Mouse (Mus musculus): ENCODE measurements around the gene Col6a3. TPM values are rescaled to one million over a fixed set of nuclear protein-coding genes. Genes with fewer than 3 reads are reported as not detected.

Gene Col6a3
- polyA plus RNA-seq, 1 experiment from 2014 or later, result 4.7 TPM

DNA sequence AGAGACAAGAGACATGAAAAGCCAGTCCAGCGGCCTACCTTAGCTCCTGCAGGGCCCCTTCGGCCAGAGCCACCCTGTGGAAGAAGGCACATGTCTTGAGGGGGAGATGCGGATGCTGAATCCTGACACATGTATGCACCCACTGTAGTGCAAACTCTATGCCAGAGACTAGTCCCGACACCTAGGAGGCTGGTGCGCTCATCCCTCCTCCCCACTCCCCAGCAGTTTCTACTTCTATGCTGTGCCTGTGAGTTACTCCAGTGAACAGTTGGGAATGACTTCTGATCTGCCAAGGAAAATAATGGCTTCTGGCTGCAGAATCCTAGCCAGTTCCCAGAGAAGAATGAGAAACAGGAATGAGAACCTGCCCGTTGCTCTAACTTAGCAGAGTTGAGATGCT, 54.3 kb downstream of the Col6a3 start:
- no peak overlapping the region for H3K9ac ChIP-seq (replicated peaks)
- no peaks in the 10 kb centered on the region for H3K4me1 ChIP-seq (replicated peaks)
- no peaks in the 10 kb centered on the region for H3K27me3 ChIP-seq
- no peak overlapping the region for H3K4me3 ChIP-seq (replicated peaks)
- no peak overlapping the region for H3K27ac ChIP-seq
- H3K4me2 ChIP-seq (replicated peaks), result no peak overlapping the region
- WGBS, result 87% methylated on average over 6 of the region's 6 CpGs
- no peaks in the 10 kb centered on the region for H3K9me3 ChIP-seq
- no peaks in the 10 kb centered on the region for H3K36me3 ChIP-seq
- no peak for ATAC-seq

DNA sequence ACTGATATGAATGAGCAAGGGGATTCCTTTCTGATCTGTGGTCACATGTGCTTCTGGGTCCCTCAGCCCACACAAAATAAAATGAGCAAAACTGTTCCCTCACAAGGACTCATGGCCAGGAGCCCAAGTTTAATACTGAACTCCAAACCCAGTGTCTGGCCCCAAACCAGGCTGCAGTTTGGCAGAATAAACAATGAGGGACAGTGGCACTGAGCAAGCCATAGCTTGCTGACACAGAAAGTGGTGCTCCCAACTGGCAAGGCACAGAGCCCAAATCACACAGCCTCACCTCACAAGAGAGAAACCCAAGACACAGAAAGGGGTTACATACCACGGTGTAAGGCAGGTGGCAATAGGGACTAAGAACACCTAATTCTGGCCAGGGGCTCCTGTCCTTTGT, 63.3 kb downstream of the Col6a3 start:
- H3K9me3 ChIP-seq, result no peaks in the 10 kb centered on the region
- H3K36me3 ChIP-seq, result no peaks in the 10 kb centered on the region
- H3K4me3 ChIP-seq (replicated peaks), result no peak overlapping the region
- no peak overlapping the region for H3K27ac ChIP-seq
- H3K9ac ChIP-seq (replicated peaks), result no peak overlapping the region
- H3K4me2 ChIP-seq (replicated peaks), result no peak overlapping the region
- no peaks in the 10 kb centered on the region; the same call in 1 of the 2 replicates for H3K4me1 ChIP-seq (replicated peaks)
- 91% methylated on average over 1 of the region's 1 CpGs for WGBS
- H3K27me3 ChIP-seq, result no peaks in the 10 kb centered on the region
- ATAC-seq, result no peak

DNA sequence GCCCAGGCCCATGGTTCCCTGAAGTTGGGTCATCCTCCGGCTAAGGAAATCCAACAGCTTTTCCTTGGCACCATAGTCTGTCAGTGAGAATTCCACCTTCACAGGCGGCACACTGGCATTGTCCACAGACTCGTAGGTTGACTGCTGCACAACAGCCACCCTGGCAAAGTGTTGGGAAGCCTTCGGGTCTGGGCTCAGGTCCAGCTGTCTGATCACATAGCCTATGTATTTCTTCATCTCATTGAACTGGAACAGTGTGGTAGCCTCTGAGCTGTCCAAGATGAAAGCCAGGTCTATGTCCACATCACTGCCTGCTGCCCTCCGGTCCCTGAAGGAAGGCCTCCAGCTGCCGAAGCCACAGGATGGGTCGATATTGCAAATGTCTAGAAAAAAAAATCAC, 64.7 kb downstream of the Col6a3 start:
- 90% methylated on average over 7 of the region's 7 CpGs for WGBS

DNA sequence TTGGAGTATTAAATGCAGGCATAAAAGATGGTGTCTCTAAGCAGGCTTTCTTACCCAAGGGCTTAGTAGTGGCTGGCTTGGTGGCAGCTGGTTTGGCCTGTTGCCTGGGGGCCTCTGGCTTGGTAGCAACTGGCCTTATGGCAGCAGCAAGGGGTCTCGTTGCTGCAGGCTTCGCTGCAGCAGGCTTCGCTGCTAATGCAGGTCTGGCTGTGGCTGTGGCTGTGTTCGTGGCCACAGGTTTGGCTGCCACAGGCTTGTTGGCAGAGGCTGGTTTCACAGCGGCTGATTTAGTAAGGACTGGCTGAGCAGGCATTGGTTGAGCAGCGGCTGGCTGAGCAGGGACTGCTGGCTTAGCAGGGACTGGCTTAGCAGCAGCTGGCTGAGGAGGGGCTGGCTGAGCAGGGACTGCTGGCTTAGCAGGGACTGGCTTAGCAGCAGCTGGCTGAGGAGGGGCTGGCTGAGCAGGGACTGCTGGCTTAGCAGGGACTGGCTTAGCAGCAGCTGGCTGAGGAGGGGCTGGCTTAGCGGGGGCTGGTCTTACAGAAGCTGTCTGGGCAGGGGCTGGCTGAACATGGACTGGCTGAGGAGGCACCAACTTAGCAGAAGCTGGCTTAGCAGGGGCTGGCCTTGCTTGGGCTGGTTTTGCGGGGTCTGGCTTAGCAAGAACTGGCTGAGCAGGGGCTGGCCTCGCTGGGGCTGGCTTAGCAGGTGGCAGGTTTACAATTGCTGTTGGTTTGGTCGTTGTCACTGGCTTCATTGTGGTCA, 68.1 kb downstream of the Col6a3 start:
- H3K4me2 ChIP-seq (replicated peaks), result no peak overlapping the region
- no peaks in the 10 kb centered on the region for H3K27me3 ChIP-seq
- 13% methylated on average over 10 of the region's 10 CpGs for WGBS
- no peaks in the 10 kb centered on the region; the same call in 1 of the 2 replicates for H3K4me1 ChIP-seq (replicated peaks)
- ATAC-seq, result peak; percentile 96
- no peaks in the 10 kb centered on the region for H3K36me3 ChIP-seq
- H3K27ac ChIP-seq, result peak overlapping the region; percentile 26; the same call in 1 of the 2 replicates
- no peak overlapping the region for H3K9ac ChIP-seq (replicated peaks)
- H3K9me3 ChIP-seq, result no peaks in the 10 kb centered on the region
- no peak overlapping the region for H3K4me3 ChIP-seq (replicated peaks)

More for the DNA sequence above, 64.7 kb downstream of the Col6a3 start:
- H3K4me3 ChIP-seq (replicated peaks), result no peak overlapping the region
- no peak overlapping the region for H3K27ac ChIP-seq
- no peaks in the 10 kb centered on the region for H3K9me3 ChIP-seq
- H3K9ac ChIP-seq (replicated peaks), result no peak overlapping the region
- no peak overlapping the region for H3K4me2 ChIP-seq (replicated peaks)
- no peaks in the 10 kb centered on the region for H3K36me3 ChIP-seq
- H3K27me3 ChIP-seq, result no peaks in the 10 kb centered on the region
- no peak for ATAC-seq
- no peaks in the 10 kb centered on the region; the same call in 1 of the 2 replicates for H3K4me1 ChIP-seq (replicated peaks)

DNA sequence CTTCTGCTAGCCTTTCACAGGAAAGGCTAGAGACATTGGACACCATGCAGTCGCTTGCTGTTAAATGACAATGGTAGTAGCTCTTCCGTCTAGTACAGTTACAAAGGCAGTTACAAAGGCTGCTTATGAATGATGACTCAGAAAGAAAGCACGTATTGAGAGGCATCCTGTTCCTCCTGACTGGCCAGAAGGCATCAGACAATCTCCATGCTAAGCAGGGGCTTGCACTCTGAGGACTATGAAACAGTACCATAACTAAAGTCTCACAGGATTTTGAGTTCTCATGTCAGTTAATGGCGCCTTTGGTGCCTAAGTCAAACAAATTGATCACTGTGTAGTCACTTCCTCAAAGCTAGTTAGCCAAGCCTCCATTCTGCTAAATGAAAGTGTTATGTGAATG, 72.6 kb downstream of the Col6a3 start:
- Histone ChIP-seq H3K9ac (replicated peaks) (no peak overlapping the region), H3K27me3 (no peaks in the 10 kb centered on the region), H3K9me3 (no peaks in the 10 kb centered on the region), H3K36me3 (no peaks in the 10 kb centered on the region), H3K4me2 (replicated peaks) (no peak overlapping the region), H3K4me3 (replicated peaks) (no peak overlapping the region), H3K27ac (no peak overlapping the region), H3K4me1 (replicated peaks) (no peaks in the 10 kb centered on the region; the same call in 1 of the 2 replicates)
- ATAC-seq, result no peak
- WGBS, result 66% methylated on average over 4 of the region's 4 CpGs

DNA sequence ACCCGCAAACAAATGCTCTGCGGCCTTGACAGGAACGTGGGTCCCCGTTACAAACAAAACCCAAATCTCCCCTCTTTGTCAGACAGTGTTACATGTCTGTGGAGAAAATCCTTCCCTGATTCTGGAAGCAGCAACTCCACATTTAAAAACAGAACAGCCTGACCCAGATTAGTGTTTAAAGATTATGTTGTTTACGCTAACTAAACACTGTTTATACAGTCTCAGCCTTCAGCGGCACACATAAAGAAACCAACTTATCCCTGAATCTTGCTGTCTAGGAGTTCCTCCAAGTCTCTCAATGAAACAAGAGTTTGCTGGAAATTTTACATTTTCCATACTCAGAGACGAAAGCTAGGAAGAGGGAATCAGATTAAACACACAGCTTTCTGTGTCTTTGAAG, 73.7 kb downstream of the Col6a3 start:
- Histone ChIP-seq H3K4me2 (replicated peaks) (no peak overlapping the region), H3K27me3 (no peaks in the 10 kb centered on the region), H3K9me3 (no peaks in the 10 kb centered on the region), H3K4me3 (replicated peaks) (no peak overlapping the region), H3K9ac (replicated peaks) (no peak overlapping the region), H3K36me3 (no peaks in the 10 kb centered on the region), H3K27ac (no peak overlapping the region), H3K4me1 (replicated peaks) (no peaks in the 10 kb centered on the region)
- ATAC-seq, result no peak
- 79% methylated on average over 7 of the region's 7 CpGs for WGBS

DNA sequence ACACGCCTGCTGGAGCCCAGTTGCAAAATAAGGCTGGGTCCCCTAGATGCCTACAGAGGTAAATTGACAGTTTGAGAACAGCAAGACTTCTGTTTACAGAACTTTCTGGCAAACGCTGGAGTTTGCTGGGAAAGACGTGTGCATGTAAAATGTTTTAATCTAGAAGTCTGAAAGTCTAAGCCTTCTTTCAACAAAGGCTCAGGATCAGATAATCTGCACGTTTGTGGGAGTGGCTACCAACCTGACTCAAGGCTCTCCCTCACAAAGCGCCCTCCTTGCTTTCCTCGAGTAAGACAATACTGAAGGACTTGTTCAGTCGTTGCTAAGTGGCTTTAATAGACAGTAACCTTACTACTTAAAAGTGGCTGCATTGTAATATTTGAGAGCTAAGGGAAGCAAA, 74.5 kb downstream of the Col6a3 start:
- Histone ChIP-seq H3K36me3 (no peaks in the 10 kb centered on the region), H3K9me3 (no peaks in the 10 kb centered on the region), H3K27me3 (no peaks in the 10 kb centered on the region), H3K9ac (replicated peaks) (no peak overlapping the region), H3K4me2 (replicated peaks) (no peak overlapping the region), H3K27ac (no peak overlapping the region), H3K4me3 (replicated peaks) (no peak overlapping the region), H3K4me1 (replicated peaks) (no peaks in the 10 kb centered on the region)
- WGBS, result 53% methylated on average over 7 of the region's 7 CpGs
- no peak for ATAC-seq

DNA sequence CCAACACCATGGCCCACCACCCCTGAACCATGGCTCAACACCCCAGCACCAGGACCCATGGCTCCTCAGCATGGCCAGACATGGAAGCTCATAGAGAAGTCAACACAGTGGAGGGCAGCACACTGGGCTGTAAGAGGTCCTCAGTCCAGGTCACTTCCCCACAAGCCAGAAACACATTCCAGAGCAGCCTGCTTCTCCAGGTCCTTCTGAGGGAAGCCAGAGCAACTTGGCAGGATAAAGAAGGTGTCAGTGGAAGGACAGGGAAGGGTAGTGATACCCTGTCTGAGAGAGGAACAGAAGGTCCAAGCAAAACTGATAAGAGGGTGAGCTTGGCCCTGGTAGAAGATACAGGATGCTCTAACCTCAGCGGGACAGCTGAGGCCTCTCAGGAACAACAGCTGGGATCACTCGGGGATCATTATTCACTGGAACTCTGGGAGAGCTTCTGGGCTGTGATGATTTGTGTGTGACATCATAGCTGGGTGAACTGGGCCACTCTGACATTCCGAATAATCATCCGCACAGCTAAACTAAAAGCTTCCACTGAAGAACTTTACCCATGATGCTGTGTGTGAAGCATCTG, 85.6 kb downstream of the Col6a3 start:
- Histone ChIP-seq H3K27ac (no peak overlapping the region), H3K27me3 (no peaks in the 10 kb centered on the region), H3K9ac (replicated peaks) (no peak overlapping the region), H3K9me3 (no peaks in the 10 kb centered on the region), H3K36me3 (no peaks in the 10 kb centered on the region), H3K4me2 (replicated peaks) (no peak overlapping the region), H3K4me3 (replicated peaks) (no peak overlapping the region), H3K4me1 (replicated peaks) (peaks cover 8% of the 10 kb centered on the region)
- no peak for ATAC-seq
- 96% methylated on average over 4 of the region's 4 CpGs for WGBS

DNA sequence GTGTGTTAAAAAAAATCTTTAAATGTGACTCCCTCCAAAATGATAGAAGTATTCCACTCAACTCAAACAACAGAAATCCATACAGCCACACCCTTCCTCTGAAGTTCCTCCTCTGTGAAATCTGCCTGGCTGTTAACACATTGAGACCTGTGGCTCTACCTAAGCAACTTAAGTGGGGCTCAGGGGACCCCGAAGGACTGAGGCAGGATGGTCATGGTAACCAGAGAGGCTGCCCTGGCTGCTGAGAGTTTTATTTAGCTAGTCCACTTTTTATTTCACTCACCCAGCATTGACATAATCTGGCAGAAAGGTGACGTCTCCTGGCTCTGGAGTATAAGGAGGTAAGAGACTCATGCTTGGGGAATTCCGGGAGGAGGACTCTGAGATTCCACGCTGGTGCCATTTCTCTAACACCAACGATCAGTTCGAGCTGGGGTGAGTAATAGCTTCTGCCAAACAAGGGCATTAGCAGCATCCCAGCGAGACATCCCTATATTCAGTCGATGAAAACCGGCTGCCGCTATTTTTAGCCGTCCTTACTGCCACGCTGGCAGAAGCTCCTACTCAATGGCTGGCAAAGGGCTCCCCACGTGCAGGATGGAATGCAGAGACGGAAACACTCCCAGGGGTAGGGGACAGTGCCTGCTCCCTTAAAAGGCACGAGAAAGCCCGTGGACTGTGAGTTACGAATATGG, 89.8 kb downstream of the Col6a3 start:
- Histone ChIP-seq H3K27ac (no peak overlapping the region), H3K27me3 (no peaks in the 10 kb centered on the region), H3K9me3 (no peaks in the 10 kb centered on the region), H3K36me3 (no peaks in the 10 kb centered on the region), H3K4me1 (replicated peaks) (peaks cover 8% of the 10 kb centered on the region), H3K4me2 (replicated peaks) (0 out of 2 replicates have a peak overlapping the region, but pooled peaks have one; percentile 4), H3K4me3 (replicated peaks) (no peak overlapping the region), H3K9ac (replicated peaks) (no peak overlapping the region)
- ATAC-seq, result no peak
- WGBS, result 62% methylated on average over 17 of the region's 17 CpGs

DNA sequence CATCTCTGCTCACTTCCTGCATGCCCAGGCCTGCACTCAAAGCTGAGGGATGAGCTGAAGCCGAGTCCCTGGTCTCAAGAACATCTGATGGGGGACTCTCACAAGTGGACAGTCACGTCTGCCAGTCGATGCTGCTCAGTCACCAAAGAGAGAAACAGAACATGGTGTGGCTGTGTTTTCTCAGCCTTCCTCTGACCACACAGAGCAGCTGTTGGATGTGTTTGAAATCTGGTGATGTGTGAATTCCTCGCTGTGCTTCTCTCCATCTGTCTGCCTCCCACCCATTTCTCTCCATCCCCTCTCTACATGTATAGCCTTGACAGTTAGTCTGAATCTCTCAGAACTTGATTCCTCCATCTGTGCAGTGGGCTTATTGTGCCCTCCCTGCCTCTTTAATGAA, 92.5 kb downstream of the Col6a3 start:
- Histone ChIP-seq H3K36me3 (no peaks in the 10 kb centered on the region), H3K27ac (no peak overlapping the region), H3K4me3 (replicated peaks) (no peak overlapping the region), H3K9ac (replicated peaks) (no peak overlapping the region), H3K4me2 (replicated peaks) (no peak overlapping the region), H3K9me3 (no peaks in the 10 kb centered on the region), H3K4me1 (replicated peaks) (peaks cover 8% of the 10 kb centered on the region), H3K27me3 (no peaks in the 10 kb centered on the region)
- ATAC-seq, result no peak
- WGBS, result 88% methylated on average over 4 of the region's 4 CpGs

DNA sequence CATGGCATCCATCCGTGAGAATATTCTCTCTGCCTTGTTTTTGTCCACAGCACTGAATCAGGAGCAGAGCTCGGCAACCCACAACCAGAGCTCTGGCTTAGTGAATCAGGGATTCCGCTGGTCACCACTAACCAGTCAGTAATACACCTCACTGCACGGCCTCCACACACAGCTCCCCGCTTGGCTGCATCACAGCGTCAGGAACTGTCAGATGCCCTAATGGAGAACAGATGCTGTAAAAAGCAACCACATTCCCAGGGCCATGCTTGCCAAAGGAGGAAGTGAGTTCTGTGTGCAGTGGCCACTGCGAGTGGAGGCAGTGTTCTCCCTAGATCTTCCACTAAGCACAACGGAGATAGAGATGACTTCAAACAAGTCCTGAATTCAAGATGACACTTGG, 93.6 kb downstream of the Col6a3 start:
- no peaks in the 10 kb centered on the region for H3K36me3 ChIP-seq
- no peak overlapping the region for H3K4me3 ChIP-seq (replicated peaks)
- 81% methylated on average over 8 of the region's 8 CpGs for WGBS
- no peaks in the 10 kb centered on the region for H3K27me3 ChIP-seq
- H3K27ac ChIP-seq, result no peak overlapping the region
- no peak overlapping the region for H3K9ac ChIP-seq (replicated peaks)
- no peak for ATAC-seq
- no peak overlapping the region for H3K4me2 ChIP-seq (replicated peaks)
- peaks cover 9% of the 10 kb centered on the region for H3K4me1 ChIP-seq (replicated peaks)
- no peaks in the 10 kb centered on the region for H3K9me3 ChIP-seq

DNA sequence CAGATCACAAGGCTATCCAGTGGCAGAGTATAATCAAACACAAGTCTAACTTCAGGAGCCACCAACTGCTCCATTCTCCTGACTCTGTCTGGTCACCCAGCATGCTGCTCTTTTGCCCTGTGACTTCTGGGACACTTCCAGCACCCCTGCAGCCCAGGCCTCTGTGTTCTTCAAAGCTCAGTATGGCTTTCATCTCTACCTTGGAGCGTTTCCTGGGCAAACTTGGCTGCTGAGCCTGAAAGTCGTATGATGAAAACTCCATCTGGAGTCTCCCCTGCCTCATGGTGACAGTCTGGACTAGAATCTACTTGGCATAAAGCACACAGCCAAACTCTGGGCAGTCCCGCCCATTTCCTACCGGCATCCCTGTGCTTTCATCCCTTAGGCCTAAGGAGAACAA, 95.2 kb downstream of the Col6a3 start:
- Histone ChIP-seq H3K27me3 (no peaks in the 10 kb centered on the region), H3K36me3 (no peaks in the 10 kb centered on the region), H3K4me1 (replicated peaks) (peaks cover 15% of the 10 kb centered on the region), H3K9me3 (no peaks in the 10 kb centered on the region), H3K27ac (no peak overlapping the region), H3K4me2 (replicated peaks) (no peak overlapping the region), H3K4me3 (replicated peaks) (no peak overlapping the region), H3K9ac (replicated peaks) (no peak overlapping the region)
- no peak for ATAC-seq
- WGBS, result 81% methylated on average over 4 of the region's 4 CpGs

Measured in midbrain, embryonic 13.5 days (tissue).